Mouse (Mus musculus): ENCODE measurements around the gene Sec24c. TPM values are rescaled to one million over a fixed set of nuclear protein-coding genes. Genes with fewer than 3 reads are reported as not detected.
"Not testable (repeated sequence)": the region's sequence is repeated elsewhere in the genome, so short reads cannot be mapped to it uniquely, and the experiment has no call there.

The Sec24c gene
- polyA plus RNA-seq (2015; fragmentation: Nextera tagmentation; extraction: Ambion mirVana) = 68.8 and 69.5 TPM in 2 replicates

GRCm38 (mm10) chr14:20674064-20674833 lies at the start of gene Sec24c:
Gene Sec24c, plus strand, starts transcription at chr14:20674308.
- Histone ChIP-seq H3K4me3 (peak within 1 kb of the TSS; percentile 74), H3K27me3 (replicated peaks) (0 out of 2 replicates have a peak, but pooled peaks cover 3% of the 10 kb centered on the region), H3K27ac (replicated peaks) (peak within 1 kb of the TSS; percentile 98), H3K4me2 (peak within 1 kb of the TSS; percentile 89), H3K36me3 (peaks cover 37% of the 10 kb centered on the region), H3K9ac (peak within 1 kb of the TSS; percentile 88), H3K4me1 (peaks cover 18% of the 10 kb centered on the region), H3K9me3 (no peaks in the 10 kb centered on the region)
- peak; percentile 96 for ATAC-seq (ENCODE audit: extremely low read depth, insufficient number of reproducible peaks, low FRiP score, low TSS enrichment)
- WGBS = under 1% methylated on average over 42 of the region's 43 CpGs

GRCm38 (mm10) chr14:20626447-20626846 lies 47.7 kb upstream of the Sec24c start:
- Histone ChIP-seq H3K27me3 (replicated peaks) (no peaks in the 10 kb centered on the region), H3K9ac (no peak overlapping the region), H3K36me3 (no peaks in the 10 kb centered on the region), H3K4me1 (peaks cover 13% of the 10 kb centered on the region), H3K4me2 (no peak overlapping the region), H3K27ac (replicated peaks) (no peak overlapping the region), H3K9me3 (no peaks in the 10 kb centered on the region), H3K4me3 (no peak overlapping the region)
- WGBS = 83% methylated on average over 2 of the region's 2 CpGs
- no peak for ATAC-seq (ENCODE audit: extremely low read depth, insufficient number of reproducible peaks, low FRiP score, low TSS enrichment)

GRCm38 (mm10) chr14:20626971-20627370 lies 47.1 kb upstream of the Sec24c start:
- Histone ChIP-seq H3K9me3 (no peaks in the 10 kb centered on the region), H3K9ac (no peak overlapping the region), H3K4me1 (peaks cover 13% of the 10 kb centered on the region), H3K27ac (replicated peaks) (no peak overlapping the region), H3K4me2 (peak overlapping the region; percentile 24), H3K27me3 (replicated peaks) (no peaks in the 10 kb centered on the region), H3K36me3 (no peaks in the 10 kb centered on the region), H3K4me3 (no peak overlapping the region)
- no peak for ATAC-seq (ENCODE audit: extremely low read depth, insufficient number of reproducible peaks, low FRiP score, low TSS enrichment)
- 64% methylated on average over 3 of the region's 3 CpGs for WGBS

- H3K36me3 ChIP-seq = no peaks in the 10 kb centered on the region
- no peak overlapping the region; the same call in 1 of the 2 replicates for H3K27ac ChIP-seq (replicated peaks)
- no peak overlapping the region for H3K4me2 ChIP-seq
- 16% methylated on average over 4 of the region's 4 CpGs for WGBS
- H3K27me3 ChIP-seq (replicated peaks) = no peaks in the 10 kb centered on the region
- H3K9me3 ChIP-seq = no peaks in the 10 kb centered on the region
- no peak for ATAC-seq (ENCODE audit: extremely low read depth, insufficient number of reproducible peaks, low FRiP score, low TSS enrichment)
- no peak overlapping the region for H3K4me3 ChIP-seq
- no peak overlapping the region for H3K9ac ChIP-seq
- peaks cover 13% of the 10 kb centered on the region for H3K4me1 ChIP-seq
Observed at GRCm38 (mm10) chr14:20631253-20631652, 42.9 kb upstream of the Sec24c start.

- H3K4me1 ChIP-seq = peaks cover 14% of the 10 kb centered on the region
- H3K27me3 ChIP-seq (replicated peaks) = no peaks in the 10 kb centered on the region
- no peak overlapping the region for H3K4me2 ChIP-seq
- no peak for ATAC-seq (ENCODE audit: extremely low read depth, insufficient number of reproducible peaks, low FRiP score, low TSS enrichment)
- H3K9me3 ChIP-seq = no peaks in the 10 kb centered on the region
- 79% methylated on average over 2 of the region's 2 CpGs for WGBS
- H3K27ac ChIP-seq (replicated peaks) = no peak overlapping the region
- no peak overlapping the region for H3K4me3 ChIP-seq
- no peaks in the 10 kb centered on the region for H3K36me3 ChIP-seq
- no peak overlapping the region for H3K9ac ChIP-seq
Observed at GRCm38 (mm10) chr14:20635546-20635945, 38.6 kb upstream of the Sec24c start.

GRCm38 (mm10) chr14:20636968-20637367 lies 37.1 kb upstream of the Sec24c start:
- not testable (repeated sequence) for H3K36me3 ChIP-seq; H3K4me3 ChIP-seq; H3K27ac ChIP-seq (replicated peaks); H3K9me3 ChIP-seq; H3K4me2 ChIP-seq; ATAC-seq (ENCODE audit: extremely low read depth, insufficient number of reproducible peaks, low FRiP score, low TSS enrichment); H3K27me3 ChIP-seq (replicated peaks); H3K9ac ChIP-seq
- 87% methylated on average over 3 of the region's 3 CpGs for WGBS
- peaks cover 12% of the 10 kb centered on the region for H3K4me1 ChIP-seq

GRCm38 (mm10) chr14:20637818-20638574 lies 36.1 kb upstream of the Sec24c start:
- Histone ChIP-seq H3K4me1 (peaks cover 17% of the 10 kb centered on the region), H3K9ac (no peak overlapping the region), H3K4me2 (no peak overlapping the region), H3K9me3 (no peaks in the 10 kb centered on the region), H3K36me3 (no peaks in the 10 kb centered on the region), H3K27ac (replicated peaks) (no peak overlapping the region), H3K27me3 (replicated peaks) (no peaks in the 10 kb centered on the region), H3K4me3 (no peak overlapping the region)
- ATAC-seq (ENCODE audit: extremely low read depth, insufficient number of reproducible peaks, low FRiP score, low TSS enrichment) = no peak
- 71% methylated on average over 2 of the region's 2 CpGs for WGBS

GRCm38 (mm10) chr14:20638702-20639101 lies 35.4 kb upstream of the Sec24c start:
- 89% methylated on average over 6 of the region's 6 CpGs for WGBS
- Histone ChIP-seq H3K4me2 (no peak overlapping the region), H3K9ac (no peak overlapping the region), H3K36me3 (no peaks in the 10 kb centered on the region), H3K9me3 (no peaks in the 10 kb centered on the region), H3K4me1 (peaks cover 17% of the 10 kb centered on the region), H3K27ac (replicated peaks) (no peak overlapping the region), H3K4me3 (no peak overlapping the region), H3K27me3 (replicated peaks) (no peaks in the 10 kb centered on the region)
- ATAC-seq (ENCODE audit: extremely low read depth, insufficient number of reproducible peaks, low FRiP score, low TSS enrichment) = no peak

- Histone ChIP-seq H3K27me3 (replicated peaks) (no peaks in the 10 kb centered on the region), H3K4me3 (peak overlapping the region; percentile 91), H3K9ac (peak overlapping the region; percentile 89), H3K4me2 (peak overlapping the region; percentile 92), H3K27ac (replicated peaks) (peak overlapping the region; percentile 93), H3K9me3 (no peaks in the 10 kb centered on the region), H3K4me1 (peaks cover 17% of the 10 kb centered on the region), H3K36me3 (no peaks in the 10 kb centered on the region)
- WGBS = 4% methylated on average over 16 of the region's 16 CpGs
- peak; percentile 55; the same call in 1 of the 2 replicates for ATAC-seq (ENCODE audit: extremely low read depth, insufficient number of reproducible peaks, low FRiP score, low TSS enrichment)
Observed at GRCm38 (mm10) chr14:20639918-20640619, 34.0 kb upstream of the Sec24c start.

GRCm38 (mm10) chr14:20640644-20641437 lies 33.3 kb upstream of the Sec24c start, which contains the start of gene Usp54:
Gene Usp54, minus strand, starts transcription at chr14:20641063.
- Histone ChIP-seq H3K27ac (replicated peaks) (peak within 1 kb of the TSS; percentile 93), H3K9ac (peak within 1 kb of the TSS; percentile 89), H3K36me3 (no peaks in the 10 kb centered on the region), H3K4me2 (peak within 1 kb of the TSS; percentile 92), H3K4me3 (peak within 1 kb of the TSS; percentile 91), H3K4me1 (peaks cover 17% of the 10 kb centered on the region), H3K9me3 (no peaks in the 10 kb centered on the region), H3K27me3 (replicated peaks) (no peaks in the 10 kb centered on the region)
- ATAC-seq (ENCODE audit: extremely low read depth, insufficient number of reproducible peaks, low FRiP score, low TSS enrichment) = peak; percentile 85
- WGBS = under 1% methylated on average over 71 of the region's 73 CpGs

Measured in heart, embryonic 13.5 days (tissue).